Mouse (Mus musculus): ENCODE measurements around the gene Akap6. TPM values are rescaled to one million over a fixed set of nuclear protein-coding genes. Genes with fewer than 3 reads are reported as not detected.

The Akap6 gene
- polyA plus RNA-seq, 1 experiment from 2014 or later: 10.8 TPM

DNA sequence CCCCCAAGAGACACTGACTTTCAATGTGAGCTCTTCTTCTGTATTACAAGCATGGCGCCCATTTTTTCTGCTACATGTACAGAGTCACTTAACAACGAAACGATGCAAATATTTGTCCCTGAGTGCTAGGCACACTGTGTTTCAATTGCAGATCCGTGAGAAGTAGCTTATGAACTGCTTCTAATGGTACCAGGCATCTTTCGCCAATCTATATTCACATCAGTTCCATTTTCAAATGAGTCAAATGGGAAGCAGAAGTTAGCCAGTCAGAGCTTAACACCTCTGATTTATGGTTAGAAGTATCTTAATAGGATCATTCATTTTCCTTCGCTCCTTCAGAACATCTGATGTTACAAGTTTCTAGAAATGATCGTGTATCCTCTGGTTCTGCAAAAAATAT is 492.3 kb downstream of the Akap6 start:
- H3K36me3 ChIP-seq (ENCODE audit: control insufficient read depth, insufficient read depth): no peaks in the 10 kb centered on the region
- no peak overlapping the region for H3K4me2 ChIP-seq (ENCODE audit: low read depth, low read length)
- H3K9me3 ChIP-seq (replicated peaks; ENCODE audit: control insufficient read depth, low read length): no peaks in the 10 kb centered on the region
- H3K9ac ChIP-seq (ENCODE audit: low read length): no peak overlapping the region
- no peaks in the 10 kb centered on the region for H3K27me3 ChIP-seq (ENCODE audit: control insufficient read depth, insufficient read depth, low read length)
- H3K4me3 ChIP-seq (ENCODE audit: low read length): no peak overlapping the region
- 86% methylated on average over 7 of the region's 7 CpGs for WGBS
- no peak for ATAC-seq (replicated peaks; ENCODE audit: extremely low read depth, insufficient read depth, low FRiP score)
- no peaks in the 10 kb centered on the region for H3K4me1 ChIP-seq (ENCODE audit: control insufficient read depth, insufficient read depth, low read length)
- H3K27ac ChIP-seq (ENCODE audit: low read length): no peak overlapping the region

DNA sequence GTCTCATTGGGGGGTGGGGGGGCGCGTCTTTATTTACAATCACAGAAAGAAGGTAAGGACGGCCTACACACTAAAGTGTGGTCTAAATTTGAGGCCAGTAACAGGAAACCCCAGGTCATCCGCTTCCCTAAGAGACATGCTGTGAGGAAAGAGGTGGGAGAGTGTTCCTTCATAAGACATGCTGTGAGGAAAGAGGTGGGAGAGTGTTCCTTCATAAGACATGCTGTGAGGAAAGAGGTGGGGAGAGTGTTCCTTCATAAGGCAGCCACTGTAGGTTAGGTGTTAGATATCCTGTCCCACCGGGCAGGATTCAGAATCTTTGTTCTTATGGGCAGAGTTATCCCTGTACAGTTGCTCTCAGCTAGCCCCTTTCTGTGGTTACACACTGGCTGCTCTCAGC is 494.5 kb downstream of the Akap6 start:
- no peak overlapping the region for H3K27ac ChIP-seq (ENCODE audit: low read length)
- no peak overlapping the region for H3K4me2 ChIP-seq (ENCODE audit: low read depth, low read length)
- H3K4me1 ChIP-seq (ENCODE audit: control insufficient read depth, insufficient read depth, low read length): no peaks in the 10 kb centered on the region
- no peaks in the 10 kb centered on the region for H3K9me3 ChIP-seq (replicated peaks; ENCODE audit: control insufficient read depth, low read length)
- no peak overlapping the region for H3K4me3 ChIP-seq (ENCODE audit: low read length)
- no peaks in the 10 kb centered on the region for H3K36me3 ChIP-seq (ENCODE audit: control insufficient read depth, insufficient read depth)
- H3K9ac ChIP-seq (ENCODE audit: low read length): no peak overlapping the region
- no peaks in the 10 kb centered on the region for H3K27me3 ChIP-seq (ENCODE audit: control insufficient read depth, insufficient read depth, low read length)
- WGBS: 70% methylated on average over 5 of the region's 5 CpGs
- ATAC-seq (replicated peaks; ENCODE audit: extremely low read depth, insufficient read depth, low FRiP score): no peak

Other genes with a start within 250 kb of the Akap6 start
- 29.4 and 32.7 TPM in 2 replicates for gene Arhgap5, start 195.4 kb upstream of the Akap6 start, polyA plus RNA-seq (2015; fragmentation: Nextera tagmentation; extraction: Ambion mirVana)